Mouse (Mus musculus): ENCODE data around the gene Gmfg.

DNA sequence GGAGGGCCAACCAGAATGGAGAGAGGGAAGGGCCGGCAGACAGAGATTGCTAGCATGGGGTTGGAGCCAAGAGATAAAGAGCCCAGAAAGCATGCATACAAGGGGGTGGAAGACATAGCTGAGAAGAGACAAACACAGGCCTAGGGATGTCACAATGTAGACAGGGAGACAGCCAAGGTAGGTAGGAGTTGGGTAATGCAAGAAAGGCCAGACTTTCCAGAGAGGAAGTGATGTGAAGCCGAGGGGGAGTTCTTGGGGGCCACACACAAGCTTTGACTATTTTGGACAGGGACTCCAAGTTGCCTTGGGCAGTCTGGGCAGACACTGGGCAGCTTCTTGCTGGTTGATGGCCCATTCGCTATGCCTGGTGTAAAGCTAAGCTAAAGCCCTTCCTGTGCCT lies 35.3 kb upstream of the Gmfg start:
- no peak for TF ChIP-seq TAL1 (IDR thresholded peaks at IDR 0.05; ENCODE audit: low read length)
- TF ChIP-seq GATA1 (IDR thresholded peaks at IDR 0.05; ENCODE audit: low read length) = no peak

Data from erythroblast, embryonic 14.5 days (primary cell).